Mouse (Mus musculus) heart, embryonic 16.5 days (tissue): Measurements from ENCODE around the gene Pnpla3. TPM values are rescaled to one million over a fixed set of nuclear protein-coding genes. Genes with fewer than 3 reads are reported as not detected.

Experiments used
- ATAC-seq: fragments of 200-750 bp; cut with Nextera tagmentation; replicated peaks from 2 replicates; pipeline ENCODE4 v1.8.0; 2017; ENCODE audit warnings: moderate number of reproducible peaks; ENCODE audit not compliant: insufficient read depth, low FRiP score; ENCODE audit errors: extremely low read depth
- H3K27ac ChIP-seq: fragments of 300-500 bp; sonication (generic); 2 replicates; pipeline ENCODE4 v1.5.1; 2014; ENCODE audit warnings: mild to moderate bottlenecking, low read length, control low read depth, moderate library complexity
- H3K27me3 ChIP-seq: fragments of 300-500 bp; sonication (generic); 2 replicates; pipeline ENCODE4 v1.6.1; 2014; ENCODE audit warnings: low read length, mixed read lengths; ENCODE audit not compliant: control insufficient read depth, insufficient read depth
- H3K36me3 ChIP-seq: fragments of 300-500 bp; sonication (generic); 2 replicates; pipeline ENCODE4 v1.6.1; 2014; ENCODE audit not compliant: control insufficient read depth, insufficient read depth
- H3K4me1 ChIP-seq: fragments of 300-500 bp; sonication (generic); 2 replicates; pipeline ENCODE4 v1.6.1; 2014; ENCODE audit warnings: low read length, mixed read lengths; ENCODE audit not compliant: control insufficient read depth, insufficient read depth
- H3K4me2 ChIP-seq: fragments of 300-500 bp; sonication (generic); 2 replicates; pipeline ENCODE4 v1.6.1; 2014; ENCODE audit warnings: low read depth, mild to moderate bottlenecking, control low read depth, low read length
- H3K4me3 ChIP-seq: fragments of 300-500 bp; sonication (generic); 2 replicates; pipeline ENCODE4 v1.5.1; 2014; ENCODE audit warnings: mild to moderate bottlenecking, control low read depth, low read length
- H3K9ac ChIP-seq: fragments of 300-500 bp; sonication (generic); 2 replicates; pipeline ENCODE4 v1.6.1; 2014; ENCODE audit warnings: low read length, control low read depth
- H3K9me3 ChIP-seq: fragments of 300-500 bp; sonication (generic); replicated peaks from 2 replicates; pipeline ENCODE4 v1.6.1; 2016; ENCODE audit warnings: low read length; ENCODE audit not compliant: control insufficient read depth
- WGBS: fragments of 180-500 bp; shearing (Covaris S2); extraction: QIAGEN DNeasy Blood & Tissue Kit; methylation state at CpG from one replicate; pipeline ENCODE4 v1.1.7; 2014; 5-methylcytosine and 5-hydroxymethylcytosine counted together
- polyA plus RNA-seq: library from polyadenylated mRNA; unstranded; fragments of >200 nt; fragmentation: Nextera tagmentation; extraction: Ambion mirVana; gene quantifications from 2 replicates; pipeline ENCODE4 v1.2.1, GENCODE M21; 2015

Gene Pnpla3
- polyA plus RNA-seq, 1 experiment from 2014 or later, result 0.71 TPM

- no peak overlapping the region for H3K27ac ChIP-seq
- peaks cover 11% of the 10 kb centered on the region; the same call in 1 of the 2 replicates for H3K4me1 ChIP-seq
- WGBS, result 73% methylated on average over 6 of the region's 6 CpGs
- H3K4me3 ChIP-seq, result no peak overlapping the region
- 0 out of 2 replicates have a peak, but pooled peaks cover 6% of the 10 kb centered on the region for H3K27me3 ChIP-seq
- no peak overlapping the region for H3K9ac ChIP-seq
- H3K36me3 ChIP-seq, result no peaks in the 10 kb centered on the region
- no peak for ATAC-seq
- H3K9me3 ChIP-seq, result no peaks in the 10 kb centered on the region
- H3K4me2 ChIP-seq, result no peak overlapping the region
Measured at GRCm38 (mm10) chr15:84166818-84167217, 819 bp upstream of the Pnpla3 start.

GRCm38 (mm10) chr15:84168170-84169161, 829 bp downstream of the Pnpla3 start:
- no peak overlapping the region for H3K27ac ChIP-seq
- H3K4me3 ChIP-seq, result peak overlapping the region; percentile 58
- 0 out of 2 replicates have a peak, but pooled peaks cover 6% of the 10 kb centered on the region for H3K27me3 ChIP-seq
- peaks cover 11% of the 10 kb centered on the region; the same call in 1 of the 2 replicates for H3K4me1 ChIP-seq
- no peaks in the 10 kb centered on the region for H3K9me3 ChIP-seq
- ATAC-seq, result 0 out of 2 replicates have a peak, but pooled peaks have one; percentile 12
- H3K9ac ChIP-seq, result peak overlapping the region; percentile 56
- WGBS, result 1% methylated on average over 28 of the region's 28 CpGs
- H3K36me3 ChIP-seq, result no peaks in the 10 kb centered on the region
- peak overlapping the region; percentile 92 for H3K4me2 ChIP-seq

- Histone ChIP-seq H3K9ac (no peak overlapping the region), H3K4me1 (peaks cover 11% of the 10 kb centered on the region; the same call in 1 of the 2 replicates), H3K27me3 (0 out of 2 replicates have a peak, but pooled peaks cover 6% of the 10 kb centered on the region), H3K4me2 (no peak overlapping the region), H3K27ac (no peak overlapping the region), H3K36me3 (no peaks in the 10 kb centered on the region), H3K4me3 (no peak overlapping the region), H3K9me3 (no peaks in the 10 kb centered on the region)
- no peak for ATAC-seq
- WGBS, result 64% methylated on average over 1 of the region's 1 CpGs
Measured at GRCm38 (mm10) chr15:84169511-84169910, 1.9 kb downstream of the Pnpla3 start.

- 0 out of 2 replicates have a peak, but pooled peaks cover 6% of the 10 kb centered on the region for H3K27me3 ChIP-seq
- no peaks in the 10 kb centered on the region for H3K36me3 ChIP-seq
- no peak for ATAC-seq
- no peak overlapping the region for H3K4me3 ChIP-seq
- no peak overlapping the region for H3K9ac ChIP-seq
- 80% methylated on average over 7 of the region's 7 CpGs for WGBS
- peaks cover 11% of the 10 kb centered on the region; the same call in 1 of the 2 replicates for H3K4me1 ChIP-seq
- H3K4me2 ChIP-seq, result no peak overlapping the region
- H3K27ac ChIP-seq, result no peak overlapping the region
- no peaks in the 10 kb centered on the region for H3K9me3 ChIP-seq
Measured at GRCm38 (mm10) chr15:84171166-84171565, 3.5 kb downstream of the Pnpla3 start.

GRCm38 (mm10) chr15:84178733-84179132, 11.1 kb downstream of the Pnpla3 start:
- no peak overlapping the region for H3K27ac ChIP-seq
- no peak for ATAC-seq
- no peak overlapping the region for H3K4me3 ChIP-seq
- 88% methylated on average over 9 of the region's 9 CpGs for WGBS
- 0 out of 2 replicates have a peak, but pooled peaks cover 2% of the 10 kb centered on the region for H3K27me3 ChIP-seq
- H3K9ac ChIP-seq, result no peak overlapping the region
- H3K4me1 ChIP-seq, result no peaks in the 10 kb centered on the region
- no peak overlapping the region for H3K4me2 ChIP-seq
- H3K9me3 ChIP-seq, result no peaks in the 10 kb centered on the region
- H3K36me3 ChIP-seq, result no peaks in the 10 kb centered on the region

- 0 out of 2 replicates have a peak, but pooled peaks cover 2% of the 10 kb centered on the region for H3K27me3 ChIP-seq
- H3K9ac ChIP-seq, result no peak overlapping the region
- no peaks in the 10 kb centered on the region for H3K9me3 ChIP-seq
- H3K4me3 ChIP-seq, result no peak overlapping the region
- no peak overlapping the region for H3K4me2 ChIP-seq
- no peak for ATAC-seq
- H3K4me1 ChIP-seq, result no peaks in the 10 kb centered on the region
- no peak overlapping the region for H3K27ac ChIP-seq
- 68% methylated on average over 6 of the region's 6 CpGs for WGBS
- no peaks in the 10 kb centered on the region for H3K36me3 ChIP-seq
Measured at GRCm38 (mm10) chr15:84182000-84182399, 14.4 kb downstream of the Pnpla3 start.

GRCm38 (mm10) chr15:84183967-84184366, 16.3 kb downstream of the Pnpla3 start:
- 25% methylated on average over 1 of the region's 1 CpGs for WGBS
- H3K27me3 ChIP-seq, result 0 out of 2 replicates have a peak, but pooled peaks cover 2% of the 10 kb centered on the region
- no peak overlapping the region for H3K4me2 ChIP-seq
- no peak overlapping the region for H3K9ac ChIP-seq
- H3K27ac ChIP-seq, result no peak overlapping the region
- no peaks in the 10 kb centered on the region for H3K4me1 ChIP-seq
- H3K36me3 ChIP-seq, result no peaks in the 10 kb centered on the region
- no peaks in the 10 kb centered on the region for H3K9me3 ChIP-seq
- H3K4me3 ChIP-seq, result no peak overlapping the region
- no peak for ATAC-seq

- H3K4me3 ChIP-seq, result no peak overlapping the region
- 0 out of 2 replicates have a peak, but pooled peaks cover 2% of the 10 kb centered on the region for H3K27me3 ChIP-seq
- WGBS, result 52% methylated on average over 4 of the region's 4 CpGs
- H3K27ac ChIP-seq, result no peak overlapping the region
- no peak overlapping the region for H3K9ac ChIP-seq
- no peaks in the 10 kb centered on the region for H3K9me3 ChIP-seq
- H3K4me2 ChIP-seq, result no peak overlapping the region
- no peaks in the 10 kb centered on the region for H3K4me1 ChIP-seq
- no peak for ATAC-seq
- no peaks in the 10 kb centered on the region for H3K36me3 ChIP-seq
Measured at GRCm38 (mm10) chr15:84186196-84186595, 18.6 kb downstream of the Pnpla3 start.
